In the genomic region with DNA sequence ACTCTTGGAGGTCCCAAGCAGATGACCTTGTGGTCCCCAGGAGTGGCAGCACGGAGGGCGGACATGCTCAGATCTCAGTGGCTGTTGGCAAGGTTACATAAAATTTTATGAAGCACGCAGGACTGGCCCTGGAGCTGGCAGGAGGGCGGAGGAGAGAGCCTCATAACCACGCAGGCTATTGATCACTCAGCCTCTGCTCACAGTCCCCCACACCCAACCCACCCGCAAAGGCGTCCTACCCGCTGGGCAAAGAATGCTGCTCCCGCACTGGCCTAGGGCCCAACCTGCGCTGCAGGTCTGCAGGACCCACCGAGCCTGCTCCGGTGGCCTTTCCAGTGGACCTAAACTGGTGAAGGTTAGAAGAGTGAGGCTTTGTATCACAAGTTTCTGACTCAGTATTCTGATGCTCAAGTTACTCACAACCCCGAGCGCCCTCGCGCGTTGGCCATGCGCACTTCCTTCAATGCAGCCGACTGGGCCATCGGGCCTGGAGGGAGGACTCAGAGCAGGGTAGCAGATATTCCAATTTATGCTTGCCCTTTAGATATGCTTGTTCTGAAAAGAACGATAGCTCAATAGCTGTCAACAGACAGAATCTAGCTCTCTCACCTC, we compare ENCODE assay signal across 8 mouse cellular contexts. TPM values are rescaled to one million over a fixed set of nuclear protein-coding genes. Genes with fewer than 3 reads are reported as not detected.
DNase-seq lines count a peak whose midpoint lies in the region; ATAC-seq lines count a peak whose summit lies in the region.

No protein-coding gene starts in this region.

- peaks cover 6% of the 10 kb centered on the region; the same call in 1 of the 2 replicates for H3K4me1 ChIP-seq in midbrain, embryonic 10.5 days
- H3K4me1 ChIP-seq in midbrain, embryonic 16.5 days (ENCODE audit: control insufficient read depth, insufficient read depth, low read length) = no peaks in the 10 kb centered on the region
- H3K4me1 ChIP-seq in limb, embryonic 15.5 days = peaks cover 5% of the 10 kb centered on the region; the same call in 1 of the 2 replicates
- no peaks in the 10 kb centered on the region for H3K4me1 ChIP-seq in neural tube, embryonic 12.5 days

- H3K4me3 ChIP-seq in midbrain, embryonic 10.5 days = no peak overlapping the region
- no peak overlapping the region for H3K4me3 ChIP-seq in midbrain, embryonic 16.5 days (ENCODE audit: low read depth, low read length)
- H3K4me3 ChIP-seq in limb, embryonic 15.5 days = peak overlapping the region; percentile 19; the same call in 1 of the 2 replicates
- no peak overlapping the region for H3K4me3 ChIP-seq in neural tube, embryonic 12.5 days

- H3K36me3 ChIP-seq in midbrain, embryonic 10.5 days = no peaks in the 10 kb centered on the region
- no peaks in the 10 kb centered on the region for H3K36me3 ChIP-seq in midbrain, embryonic 16.5 days (ENCODE audit: control insufficient read depth, insufficient read depth, low read length)
- H3K36me3 ChIP-seq in limb, embryonic 15.5 days = no peaks in the 10 kb centered on the region
- H3K36me3 ChIP-seq in neural tube, embryonic 12.5 days = no peaks in the 10 kb centered on the region

- 50% methylated on average over 21 of the region's 21 CpGs for WGBS in midbrain, embryonic 10.5 days
- 50% methylated on average over 21 of the region's 21 CpGs for WGBS in midbrain, embryonic 16.5 days
- 31% methylated on average over 20 of the region's 21 CpGs for WGBS in limb, embryonic 15.5 days
- 43% methylated on average over 21 of the region's 21 CpGs for whole genome bisulfite sequencing in neural tube, embryonic 12.5 days

- H3K4me2 ChIP-seq in midbrain, embryonic 16.5 days (ENCODE audit: low read length) = no peak overlapping the region
- peak overlapping the region; percentile 40 for H3K4me2 ChIP-seq in limb, embryonic 15.5 days
- peak overlapping the region; percentile 32; the same call in 1 of the 2 replicates for H3K4me2 ChIP-seq in neural tube, embryonic 12.5 days (replicated peaks)

- H3K9me3 ChIP-seq in midbrain, embryonic 10.5 days (replicated peaks) = no peaks in the 10 kb centered on the region
- no peaks in the 10 kb centered on the region for H3K9me3 ChIP-seq in midbrain, embryonic 16.5 days (replicated peaks; ENCODE audit: control insufficient read depth, low read length, poor library complexity, severe bottlenecking)
- no peaks in the 10 kb centered on the region for H3K9me3 ChIP-seq in limb, embryonic 15.5 days
- no peaks in the 10 kb centered on the region for H3K9me3 ChIP-seq in neural tube, embryonic 12.5 days

- no peaks in the 10 kb centered on the region for H3K27me3 ChIP-seq in midbrain, embryonic 10.5 days (ENCODE audit: low read depth, poor library complexity, severe bottlenecking)
- H3K27me3 ChIP-seq in midbrain, embryonic 16.5 days (ENCODE audit: control insufficient read depth, insufficient read depth, low read depth, low read length) = no peaks in the 10 kb centered on the region; the same call in 1 of the 2 replicates
- no peaks in the 10 kb centered on the region for H3K27me3 ChIP-seq in limb, embryonic 15.5 days
- no peaks in the 10 kb centered on the region for H3K27me3 ChIP-seq in neural tube, embryonic 12.5 days (replicated peaks)

- DNase-seq in midbrain, embryonic 10.5 days (ENCODE audit: low spot score) = peak; percentile 49
- peak; percentile 61 to 76 for DNase-seq in cerebellum, postnatal 25 days
- peak; percentile 55 to 74 for DNase-seq in heart, adult 18-20 months
- peak; percentile 31 for DNase-seq in kidney, adult 9 months
- peak; percentile 64 for DNase-seq in thymus, postnatal 14 days

- no peak for ATAC-seq in midbrain, embryonic 16.5 days
- ATAC-seq in limb, embryonic 15.5 days (ENCODE audit: insufficient number of reproducible peaks, low FRiP score, low TSS enrichment, low read depth) = no peak; the same call in 1 of the 2 replicates
- ATAC-seq in neural tube, embryonic 12.5 days (ENCODE audit: low FRiP score, low read depth) = peak; percentile 21; the same call in 1 of the 2 replicates

- no peak overlapping the region; the same call in 1 of the 2 replicates for H3K27ac ChIP-seq in midbrain, embryonic 10.5 days (replicated peaks)
- no peak overlapping the region for H3K27ac ChIP-seq in midbrain, embryonic 16.5 days (ENCODE audit: low read length)
- H3K27ac ChIP-seq in limb, embryonic 15.5 days = no peak overlapping the region
- no peak overlapping the region for H3K27ac ChIP-seq in neural tube, embryonic 12.5 days

- H3K9ac ChIP-seq in midbrain, embryonic 16.5 days (ENCODE audit: low read depth, low read length) = no peak overlapping the region
- H3K9ac ChIP-seq in limb, embryonic 15.5 days = no peak overlapping the region
- no peak overlapping the region for H3K9ac ChIP-seq in neural tube, embryonic 12.5 days

RNA-seq across cellular contexts. Expression of a gene that starts 58.0 kb away (rescaled TPM):
- 2.0 and 2.4 TPM in 2 replicates for polyA plus RNA-seq in midbrain, embryonic 10.5 days (2016; fragmentation: Nextera tagmentation; extraction: Ambion mirVana)
- 18.9 and 20.3 TPM in 2 replicates for polyA plus RNA-seq in midbrain, embryonic 16.5 days (2015; fragmentation: Nextera tagmentation; extraction: Ambion mirVana)
- under 1 TPM; 0.12 to 0.15 TPM for total RNA-seq in heart, adult 18-20 months (2021)
- polyA plus RNA-seq in limb, embryonic 15.5 days (2015; fragmentation: Nextera tagmentation; extraction: Ambion mirVana) = 1.5 and 2.1 TPM in 2 replicates
- 12.9 and 15.1 TPM in 2 replicates for polyA plus RNA-seq in neural tube, embryonic 12.5 days (2016; fragmentation: Nextera tagmentation; extraction: Ambion mirVana)
